Mouse (Mus musculus) megakaryocyte, adult 5-6 weeks (primary cell): Measurements from ENCODE around the gene Gm49373. TPM values are rescaled to one million over a fixed set of nuclear protein-coding genes. Genes with fewer than 3 reads are reported as not detected.
"Not testable (repeated sequence)": the region's sequence is repeated elsewhere in the genome, so short reads cannot be mapped to it uniquely, and the experiment has no call there.

Experiments
- ATAC-seq: 2 replicates; pipeline ENCODE4 v1.8.0; 2016; ENCODE audit warnings: mild to moderate bottlenecking, inconsistent platforms; ENCODE audit not compliant: poor library complexity, severe bottlenecking
- total RNA-seq, 2 experiments: library from RNA; stranded (forward) in 1 of 2; stranded (reverse) in 1 of 2; fragments of 153-499, 151-499 nt in 1 of 2; fragments of 221-1000, 200-1000 nt in 1 of 2; gene quantifications; 2 replicates each; pipeline versions ENCODE4 v1.2.3 to v1.2.4; 2015 to 2017

The Gm49373 gene
- total RNA-seq, 2 experiments from 2014 or later: 0.22 to 0.59 TPM

- no peak for ATAC-seq
Observed at GRCm38 (mm10) chr9:21075625-21076024, 2.7 kb upstream of the Gm49373 start.

GRCm38 (mm10) chr9:21074173-21074572, 1.3 kb upstream of the Gm49373 start:
- no peak for ATAC-seq

- ATAC-seq: no peak
Observed at GRCm38 (mm10) chr9:21072641-21073040, 255 bp downstream of the Gm49373 start.

GRCm38 (mm10) chr9:21067006-21067684, 5.8 kb downstream of the Gm49373 start, which contains the start of gene Zglp1:
Gene Zglp1, minus strand, starts transcription at chr9:21067093.
- ATAC-seq: no peak

- no peak for ATAC-seq
Observed at GRCm38 (mm10) chr9:21062928-21063327, 10.0 kb downstream of the Gm49373 start.

- ATAC-seq: no peak
Observed at GRCm38 (mm10) chr9:21051578-21051977, 21.3 kb downstream of the Gm49373 start.

- ATAC-seq: no peak
Observed at GRCm38 (mm10) chr9:21045235-21045634, 27.7 kb downstream of the Gm49373 start.

GRCm38 (mm10) chr9:21044785-21045184, 28.1 kb downstream of the Gm49373 start:
- not testable (repeated sequence) for ATAC-seq

GRCm38 (mm10) chr9:21043563-21043962, 29.3 kb downstream of the Gm49373 start:
- ATAC-seq: no peak

GRCm38 (mm10) chr9:21041308-21041707, 31.6 kb downstream of the Gm49373 start:
- ATAC-seq: no peak

GRCm38 (mm10) chr9:21039779-21040178, 33.1 kb downstream of the Gm49373 start:
- no peak for ATAC-seq

- ATAC-seq: no peak
Observed at GRCm38 (mm10) chr9:21037481-21037891, 35.4 kb downstream of the Gm49373 start.

GRCm38 (mm10) chr9:21036666-21037065, 36.2 kb downstream of the Gm49373 start:
- ATAC-seq: no peak

GRCm38 (mm10) chr9:21036161-21036560, 36.7 kb downstream of the Gm49373 start:
- ATAC-seq: no peak

- no peak for ATAC-seq
Observed at GRCm38 (mm10) chr9:21035586-21035985, 37.3 kb downstream of the Gm49373 start.

- no peak for ATAC-seq
Observed at GRCm38 (mm10) chr9:21034481-21035085, 38.3 kb downstream of the Gm49373 start.

- ATAC-seq: peak; percentile 56
Observed at GRCm38 (mm10) chr9:21033136-21033535, 39.8 kb downstream of the Gm49373 start.

GRCm38 (mm10) chr9:21032491-21032890, 40.4 kb downstream of the Gm49373 start:
- ATAC-seq: no peak

GRCm38 (mm10) chr9:21031896-21032351, 41.0 kb downstream of the Gm49373 start, which contains the start of gene Icam5:
Gene Icam5, plus strand, starts transcription at chr9:21032073.
- ATAC-seq: no peak

- peak; percentile 7; the same call in 1 of the 2 replicates for ATAC-seq
Observed at GRCm38 (mm10) chr9:21031251-21031895, 41.5 kb downstream of the Gm49373 start.

GRCm38 (mm10) chr9:21030781-21031250, 42.1 kb downstream of the Gm49373 start:
- peak; percentile 69 for ATAC-seq
